Mouse (Mus musculus): Measurements from ENCODE around the gene Ino80.
"Not testable (repeated sequence)": the region's sequence is repeated elsewhere in the genome, so short reads cannot be mapped to it uniquely, and the experiment has no call there.

Gene Ino80

DNA sequence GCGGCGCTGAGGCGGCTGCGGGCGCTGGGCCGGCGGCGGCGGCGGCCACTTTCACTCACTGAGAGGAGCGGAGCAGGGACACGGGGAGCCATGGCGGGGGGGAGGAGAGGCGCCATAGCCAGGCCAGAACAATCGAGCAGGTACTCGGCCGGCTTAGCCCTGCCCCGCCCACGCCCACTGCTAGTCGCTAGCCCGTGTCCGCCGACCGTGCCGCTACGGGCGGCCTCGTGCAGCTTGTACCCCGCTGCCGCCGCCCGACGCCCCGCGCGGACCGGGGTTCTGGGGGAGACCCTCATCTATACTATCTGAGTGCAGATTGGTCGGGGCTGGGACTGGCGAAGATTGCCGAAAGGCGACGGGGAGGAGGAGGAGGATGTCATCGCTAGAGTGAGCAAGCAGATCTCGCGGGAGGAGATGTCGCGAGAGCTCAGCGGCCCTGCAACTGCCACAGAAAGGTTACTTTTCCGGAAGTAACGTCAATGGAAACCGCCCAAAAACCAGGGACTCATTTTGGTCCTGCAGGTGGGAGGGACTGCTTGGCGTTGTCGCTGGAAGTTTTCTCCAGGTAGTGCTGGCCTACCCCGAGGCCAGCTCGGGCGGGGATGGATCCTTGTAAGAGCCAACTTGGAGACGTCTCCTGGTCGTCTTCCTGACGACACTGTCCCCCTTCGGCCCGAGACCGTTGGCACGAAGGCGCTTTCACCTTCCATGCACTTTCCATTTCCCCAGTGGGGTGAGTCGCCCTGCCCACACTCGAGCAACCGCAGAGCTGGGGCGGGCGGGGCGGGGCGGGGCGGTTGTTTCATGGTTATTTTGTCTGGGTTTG, at the start of gene Ino80:
Gene Ino80, minus strand, starts transcription at position 117 of the 826 bp plus-strand sequence.
- peak; percentile 98 to 99 for DNase-seq (ENCODE audit: low spot score in 2 of 2)

DNA sequence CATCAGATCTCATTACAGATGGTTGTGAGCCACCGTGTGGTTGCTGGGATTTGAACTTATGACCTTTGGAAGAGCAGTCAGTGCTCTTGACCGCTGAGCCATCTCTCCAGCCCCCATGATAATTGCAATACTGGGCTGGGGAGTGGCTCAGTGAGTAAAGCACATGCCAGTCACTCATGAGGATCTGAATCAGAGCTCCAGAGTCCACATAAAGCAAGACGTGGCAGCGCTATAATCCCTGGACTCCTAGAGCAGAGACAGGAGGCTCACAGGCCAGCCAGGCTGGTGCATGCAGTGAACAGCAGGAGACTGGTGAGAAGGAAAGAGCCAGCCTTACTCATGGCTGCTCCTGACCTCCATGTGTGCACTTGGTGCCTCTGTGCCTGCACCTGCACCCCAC, 47.9 kb upstream of the Ino80 start:
- DNase-seq (ENCODE audit: low spot score in 2 of 2), result no peak

DNA sequence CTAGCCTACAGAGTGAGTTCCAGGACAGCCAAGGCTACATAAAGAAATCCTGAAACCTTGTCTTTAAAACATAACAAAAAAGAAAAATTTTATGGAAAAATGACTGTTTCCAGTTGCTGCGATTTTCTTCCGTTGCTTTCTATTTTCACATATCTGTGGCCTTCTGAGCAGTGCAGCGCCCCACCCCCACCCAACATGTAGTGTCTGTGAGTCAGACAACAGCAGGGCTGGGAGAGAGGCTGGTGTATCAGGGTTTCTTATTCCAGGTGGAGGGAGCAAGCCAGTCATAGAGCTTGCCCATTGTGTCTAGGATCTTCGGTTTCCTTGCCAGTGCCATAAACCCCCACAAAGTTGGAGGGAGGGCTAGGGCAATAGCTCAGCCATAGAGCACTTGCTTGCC, 46.3 kb upstream of the Ino80 start:
- DNase-seq (ENCODE audit: low spot score in 2 of 2), result no peak

DNA sequence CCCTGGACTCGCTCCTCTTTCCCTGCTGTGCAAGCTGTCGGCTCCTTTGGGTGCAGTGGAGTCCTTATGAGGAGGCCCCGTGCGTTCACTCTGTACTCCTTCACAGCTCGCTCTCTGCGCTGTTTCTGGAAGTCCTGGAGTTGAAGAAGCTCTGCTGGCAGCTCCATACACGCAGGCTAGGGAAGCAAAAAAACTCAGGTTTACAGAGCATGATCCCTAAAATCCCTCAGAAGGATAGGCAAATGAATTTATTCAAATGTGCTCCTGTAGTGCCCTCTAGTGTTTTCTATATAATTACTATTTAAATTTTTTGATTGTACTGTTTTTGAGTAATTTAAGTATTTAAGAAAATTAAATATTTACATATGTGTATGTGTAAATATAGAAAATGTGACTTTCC, 43.1 kb upstream of the Ino80 start:
- peak in 1 of 2 experiments; percentile 2 for DNase-seq (ENCODE audit: low spot score in 2 of 2)

DNA sequence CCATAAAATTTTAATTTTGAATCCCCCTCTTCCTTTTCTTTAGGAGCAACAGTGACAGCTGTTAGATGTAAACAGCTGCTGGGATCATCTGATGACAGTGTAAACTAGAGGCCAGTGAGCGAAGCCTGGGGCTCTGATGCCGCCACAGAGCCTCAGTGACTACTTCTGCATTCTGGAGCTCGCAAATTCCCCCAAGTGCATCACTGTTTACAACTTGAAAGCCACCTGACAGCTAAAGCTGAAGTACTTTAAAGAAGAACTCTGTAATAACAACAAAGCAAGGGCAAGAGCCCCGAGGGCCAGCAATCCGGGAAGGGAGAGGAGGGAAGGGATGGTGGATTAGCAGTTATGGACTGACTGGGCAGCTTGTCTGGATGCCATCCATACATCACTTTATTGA, 39.3 kb upstream of the Ino80 start:
- no peak for DNase-seq (ENCODE audit: low spot score in 2 of 2)

DNA sequence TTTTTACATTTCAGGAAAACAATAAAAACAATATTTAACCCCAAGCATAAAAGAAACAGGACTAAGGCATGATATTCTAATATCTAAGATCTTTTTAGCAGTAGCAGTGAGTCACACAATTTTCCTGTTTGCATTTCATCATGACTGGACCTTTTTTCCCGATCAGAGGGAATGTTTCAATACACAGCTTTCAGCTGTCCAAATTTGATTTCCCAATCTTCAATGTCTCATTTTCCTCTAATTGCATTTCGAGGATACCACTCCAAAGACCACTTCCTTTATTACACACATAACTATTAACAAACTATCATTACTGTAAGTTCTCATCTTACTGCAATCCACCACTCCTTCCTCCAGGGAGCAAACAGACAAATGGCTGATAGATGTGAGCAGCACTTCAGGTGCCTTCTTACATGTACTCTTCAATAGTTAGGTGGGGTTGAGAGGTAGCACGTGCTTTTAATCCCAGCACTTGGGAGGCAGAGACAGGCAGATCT, 36.6 kb upstream of the Ino80 start:
- no peak for DNase-seq (ENCODE audit: low spot score in 2 of 2)

DNA sequence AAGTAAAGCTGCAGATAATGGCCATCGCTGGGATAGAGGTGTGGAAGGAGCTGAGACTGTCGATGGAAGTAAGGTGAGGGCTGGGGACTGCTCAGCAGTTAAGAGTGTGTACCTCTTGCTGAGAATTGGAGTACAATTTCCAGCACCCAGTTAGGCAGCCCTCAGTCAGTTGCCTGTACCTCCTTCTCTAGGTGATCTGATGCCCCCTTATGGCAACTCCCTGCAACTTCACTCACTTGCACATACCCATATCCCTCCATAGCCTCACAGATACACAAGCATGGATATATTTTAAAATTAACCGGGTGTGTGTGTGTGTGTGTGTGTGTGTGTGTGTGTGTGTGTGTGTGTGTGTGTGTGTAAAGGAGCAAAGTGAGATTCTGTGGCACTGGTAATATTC, 34.8 kb upstream of the Ino80 start:
- DNase-seq (ENCODE audit: low spot score in 2 of 2), result no peak

DNA sequence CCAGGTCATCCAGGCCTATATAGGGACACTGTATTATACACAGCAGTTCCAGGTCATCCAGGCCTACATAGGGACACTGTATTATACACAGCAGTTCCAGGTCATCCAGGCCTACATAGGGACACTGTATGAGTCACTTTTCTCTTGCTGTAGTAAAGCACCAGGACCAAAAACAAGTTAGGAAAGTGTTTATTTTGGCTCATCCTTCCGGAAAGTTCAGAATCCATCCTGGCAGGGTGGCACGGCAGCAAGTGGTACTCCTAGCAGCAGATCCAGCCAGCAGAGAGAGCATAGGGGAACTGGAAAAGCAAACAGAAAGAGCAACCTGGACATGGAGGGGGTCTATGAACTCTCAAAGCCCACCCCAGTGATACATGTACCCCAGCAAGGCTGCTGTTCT, 33.4 kb upstream of the Ino80 start:
- no peak for DNase-seq (ENCODE audit: low spot score in 2 of 2)

DNA sequence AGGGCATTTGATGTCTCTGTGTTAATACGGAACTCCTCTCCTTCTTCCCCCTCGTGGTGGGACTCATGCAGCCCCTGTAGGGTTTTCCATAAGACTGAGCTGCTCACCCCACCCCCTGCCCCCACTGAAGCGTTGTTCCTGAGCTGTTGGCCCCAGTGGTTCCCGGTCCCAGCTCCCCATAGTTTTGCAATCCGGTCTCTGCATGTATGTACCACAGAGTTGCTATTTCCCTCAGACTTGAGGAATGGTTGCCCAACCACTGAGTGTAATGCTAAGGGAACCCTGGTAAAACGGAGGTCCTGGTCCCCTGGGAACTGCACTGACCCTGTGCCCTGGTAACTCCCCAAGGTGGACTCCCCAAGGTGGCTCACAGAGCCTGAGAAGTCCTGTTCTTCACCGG, 31.0 kb upstream of the Ino80 start:
- not testable (repeated sequence) for DNase-seq (ENCODE audit: low spot score in 2 of 2)

DNA sequence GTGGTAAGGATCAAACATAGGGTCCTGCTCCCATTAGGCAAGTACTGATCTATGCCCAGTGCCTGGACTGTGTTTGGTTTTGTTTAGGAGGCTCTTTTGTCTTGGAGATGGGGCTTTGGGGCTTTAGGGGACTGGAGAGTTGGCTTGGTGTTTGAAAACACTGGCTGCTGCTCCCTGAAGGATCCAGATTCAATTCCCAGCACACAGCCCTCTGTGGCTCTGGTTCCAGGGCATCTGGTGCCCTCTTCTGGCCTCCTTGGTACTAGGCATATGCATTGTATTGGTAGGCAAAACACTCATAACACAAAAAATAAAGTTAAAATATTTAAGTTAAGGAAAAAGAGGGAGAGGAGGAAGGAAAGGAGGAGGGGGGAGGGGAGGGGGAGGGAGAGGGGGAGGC, 29.6 kb upstream of the Ino80 start:
- DNase-seq (ENCODE audit: low spot score in 2 of 2), result no peak

DNA sequence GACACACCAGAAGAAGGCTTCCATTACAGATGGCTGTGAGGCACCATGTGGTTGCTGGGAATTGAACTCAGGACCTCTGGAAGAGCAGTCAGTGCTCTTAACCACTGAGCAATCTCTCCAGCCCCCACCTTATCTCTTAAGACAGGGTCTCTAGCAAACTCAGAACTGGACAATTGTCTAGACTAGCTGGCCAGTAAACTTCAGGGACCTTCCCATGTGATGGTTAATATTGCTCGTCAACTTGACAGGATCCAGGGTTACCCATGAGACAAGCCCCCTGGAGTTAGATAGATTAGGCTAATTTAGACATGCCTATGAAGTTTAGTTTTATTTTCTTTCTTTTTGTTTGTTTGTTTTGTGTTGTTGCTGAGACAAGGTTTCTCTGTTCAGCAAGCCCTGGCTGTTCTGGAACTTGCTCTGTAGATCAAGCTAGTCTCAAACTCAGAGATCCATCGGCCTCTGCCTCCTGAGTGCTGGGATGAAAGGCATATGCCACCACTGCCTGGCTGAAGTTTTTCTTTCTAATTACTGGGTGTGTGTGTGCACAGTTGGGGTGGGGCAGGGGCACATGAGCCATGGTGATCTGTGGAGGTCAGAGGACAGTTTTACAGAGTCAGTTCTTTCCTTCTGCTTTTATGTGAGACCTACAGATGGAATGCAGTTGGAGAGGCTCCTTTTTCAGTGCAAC, 23.6 kb upstream of the Ino80 start:
- DNase-seq (ENCODE audit: low spot score in 2 of 2), result no peak

DNA sequence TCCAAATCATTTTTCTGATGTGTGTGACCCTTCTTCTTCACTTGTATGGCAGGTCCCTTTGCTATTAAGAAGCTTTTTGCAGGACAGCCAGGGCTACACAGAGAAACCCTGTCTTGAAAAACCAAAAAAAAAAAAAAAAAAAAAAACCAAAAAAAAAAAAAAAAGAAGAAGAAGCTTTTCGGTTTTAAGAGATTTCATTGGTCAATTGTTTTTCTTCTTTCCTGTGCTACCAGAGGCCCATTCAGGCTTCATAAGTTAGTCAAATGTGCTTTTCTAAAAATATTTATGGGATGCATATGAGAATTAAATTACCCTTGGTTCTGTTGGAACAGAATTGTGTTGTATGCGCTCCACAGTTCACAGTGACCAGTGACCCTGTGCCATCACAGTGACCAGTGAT, 21.4 kb upstream of the Ino80 start:
- no peak for DNase-seq (ENCODE audit: low spot score in 2 of 2)

DNA sequence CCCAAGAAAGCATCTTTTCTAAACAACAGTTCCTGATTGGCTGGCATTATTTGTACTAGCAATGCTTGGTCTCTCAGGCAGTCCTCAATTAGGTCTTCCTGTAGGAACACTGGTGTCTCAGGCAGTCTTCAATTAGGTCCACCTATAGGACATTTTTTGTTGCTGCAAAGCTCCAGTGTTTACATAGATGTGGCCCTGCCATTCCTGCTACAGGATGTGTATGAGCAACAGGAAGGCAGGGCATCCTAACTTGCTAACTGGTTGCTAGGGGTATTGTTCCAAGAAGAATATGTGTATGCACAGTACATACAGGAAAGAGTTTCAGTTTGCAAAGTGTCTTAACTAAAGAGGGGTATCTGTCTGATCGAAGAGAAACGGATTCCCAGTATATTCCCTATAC, 18.6 kb upstream of the Ino80 start:
- no peak for DNase-seq (ENCODE audit: low spot score in 2 of 2)

DNA sequence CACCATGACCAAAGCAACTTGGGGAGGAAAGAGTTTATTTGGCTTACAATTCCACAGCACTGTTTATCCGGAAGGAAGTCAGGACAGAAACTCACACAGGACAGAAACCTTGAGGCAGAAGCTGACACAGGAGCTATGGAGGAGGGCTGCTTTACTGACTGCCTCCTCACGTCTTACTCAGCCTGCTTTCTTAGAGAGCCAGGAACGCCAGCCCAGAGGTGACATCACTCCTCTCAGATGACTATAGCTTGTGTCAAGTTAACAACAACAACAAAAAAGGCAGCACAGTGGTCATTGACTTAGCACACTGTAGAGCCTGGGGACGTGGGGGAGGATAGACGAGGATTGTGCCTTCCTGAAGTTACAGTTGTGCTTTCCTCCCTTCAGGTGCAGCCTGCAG, 14.5 kb upstream of the Ino80 start:
- DNase-seq (ENCODE audit: low spot score in 2 of 2), result no peak

DNA sequence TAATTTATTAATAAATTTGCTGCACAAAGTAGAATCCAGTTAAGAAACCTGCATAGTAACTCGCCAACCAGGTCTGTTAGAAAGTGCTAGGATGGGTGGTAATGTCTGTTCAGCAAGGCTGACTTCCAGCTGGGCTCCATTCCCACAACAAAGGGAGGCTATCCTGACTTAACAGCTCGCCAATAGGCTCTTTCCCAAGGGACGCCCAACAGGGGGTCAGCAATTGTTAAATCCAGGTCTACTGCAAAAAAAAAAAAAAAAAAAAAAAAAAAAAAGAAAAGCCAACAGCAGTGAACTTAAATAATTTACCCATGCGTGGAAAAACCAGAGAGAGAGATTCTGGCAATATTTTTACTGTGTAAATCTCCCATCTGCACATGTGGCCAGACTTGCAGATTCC, 9.0 kb upstream of the Ino80 start:
- no peak for DNase-seq (ENCODE audit: low spot score in 2 of 2)

DNA sequence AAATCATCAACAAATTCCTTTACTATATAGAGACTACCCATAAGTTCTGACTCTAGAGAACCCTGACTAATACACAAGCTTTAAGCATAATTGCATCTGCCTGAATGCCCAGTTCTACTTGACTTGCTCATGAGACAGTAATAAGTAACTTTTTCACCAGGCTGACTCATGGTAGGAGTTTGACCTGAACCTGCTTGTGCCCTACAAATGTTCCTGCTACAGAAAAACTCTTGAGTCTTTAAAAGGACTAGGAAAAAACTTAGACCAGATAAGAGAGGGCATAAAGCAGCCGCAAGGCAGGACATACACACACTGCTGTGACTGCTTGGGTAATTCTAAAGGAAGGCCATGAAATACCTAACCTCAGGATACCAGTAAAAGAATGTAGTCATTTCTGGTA, 4.8 kb upstream of the Ino80 start:
- DNase-seq (ENCODE audit: low spot score in 2 of 2), result no peak

DNA sequence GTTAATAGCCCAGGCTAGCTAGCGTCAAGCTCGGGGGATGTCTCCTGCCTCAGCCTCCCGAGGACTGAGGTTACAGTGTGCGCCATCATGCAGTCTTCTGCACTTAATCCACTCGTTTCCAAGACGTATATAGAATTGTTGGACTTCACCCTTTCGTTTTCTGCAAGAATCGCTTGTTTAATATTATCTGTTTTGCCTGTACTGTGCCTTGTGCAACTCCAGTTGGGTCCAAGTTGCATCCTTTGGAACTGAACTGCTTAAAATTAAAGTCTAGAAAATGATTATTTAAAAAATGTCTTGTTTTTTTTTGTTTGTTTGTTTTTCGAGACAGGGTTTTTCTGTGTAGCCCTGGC, 886 bp upstream of the Ino80 start:
- DNase-seq (ENCODE audit: low spot score in 2 of 2), result no peak

DNA sequence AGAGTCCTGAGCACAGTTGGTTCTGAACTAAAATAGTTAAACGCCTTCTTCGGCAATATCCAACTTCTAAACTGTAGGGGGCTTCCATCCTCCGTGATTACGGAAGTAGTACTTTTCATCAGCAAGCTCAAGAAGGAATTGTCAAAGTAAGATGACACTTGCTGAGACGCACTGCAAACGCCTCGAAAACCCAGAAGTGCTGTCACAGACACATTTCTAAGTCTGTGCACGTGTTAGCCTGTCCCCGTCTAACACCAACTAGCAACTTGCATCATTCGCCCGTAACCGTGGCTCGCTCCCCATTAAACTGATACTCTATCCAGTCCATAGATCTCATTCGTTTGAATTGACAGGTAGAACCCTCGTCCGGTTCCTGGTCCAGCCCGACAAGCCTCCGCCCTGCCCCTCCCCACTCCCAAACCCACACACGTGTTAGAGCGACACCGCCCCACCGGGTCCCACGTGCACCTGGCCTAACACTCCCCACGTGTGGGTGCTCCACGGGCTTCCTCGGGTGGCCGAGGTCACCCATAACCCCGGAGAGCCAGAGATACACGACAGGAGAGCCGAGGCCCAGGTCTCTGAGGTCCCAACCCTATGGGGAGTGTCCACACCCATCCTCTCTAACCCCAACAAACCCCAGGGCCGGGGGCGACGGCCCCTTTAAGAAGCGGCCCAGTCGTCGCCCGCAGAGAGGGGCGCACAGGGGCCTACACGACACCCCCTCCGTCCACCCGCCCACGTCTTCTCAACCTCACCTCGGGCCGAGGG, 681 bp downstream of the Ino80 start:
- peak; percentile 32 to 47 for DNase-seq (ENCODE audit: low spot score in 2 of 2)

DNA sequence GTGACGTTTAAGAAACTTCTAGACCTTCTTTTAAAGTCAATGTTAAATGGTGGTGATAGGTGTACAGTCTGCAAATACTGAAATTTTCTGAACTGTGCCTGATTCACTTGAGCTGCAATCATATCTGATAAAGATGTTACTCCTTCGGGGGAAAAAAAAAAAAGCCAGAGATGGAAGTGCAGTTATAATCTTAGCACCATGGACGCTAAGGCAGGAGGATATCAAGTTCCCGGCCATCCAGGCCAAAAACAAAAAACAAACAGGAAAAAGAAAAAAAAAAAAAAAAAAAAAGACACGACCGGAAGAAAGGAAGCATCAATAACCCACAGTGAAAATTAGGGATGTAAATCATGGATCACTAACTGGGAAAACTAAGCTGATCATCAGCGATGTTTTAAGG, 1.3 kb downstream of the Ino80 start:
- no peak for DNase-seq (ENCODE audit: low spot score in 2 of 2)

DNA sequence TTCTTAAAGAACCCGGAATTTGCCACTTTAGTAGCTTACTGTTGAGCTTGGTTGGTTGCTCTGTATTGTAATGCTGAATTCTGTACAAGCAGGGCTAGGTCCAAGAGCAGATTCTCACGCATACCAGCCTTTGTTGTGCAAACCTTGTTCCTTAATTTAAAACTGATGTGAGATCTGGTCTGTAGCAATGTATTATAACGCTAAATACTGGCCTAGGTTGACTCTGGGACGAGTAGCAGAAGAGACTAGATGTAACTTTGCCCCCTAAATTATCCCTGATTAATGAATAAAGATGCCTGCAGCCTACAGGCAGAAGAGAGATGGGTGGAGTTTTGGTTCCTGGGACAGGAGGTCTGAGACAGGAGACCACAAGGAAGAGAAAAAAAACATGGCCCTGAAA, 13.5 kb downstream of the Ino80 start:
- no peak for DNase-seq (ENCODE audit: low spot score in 2 of 2)

DNA sequence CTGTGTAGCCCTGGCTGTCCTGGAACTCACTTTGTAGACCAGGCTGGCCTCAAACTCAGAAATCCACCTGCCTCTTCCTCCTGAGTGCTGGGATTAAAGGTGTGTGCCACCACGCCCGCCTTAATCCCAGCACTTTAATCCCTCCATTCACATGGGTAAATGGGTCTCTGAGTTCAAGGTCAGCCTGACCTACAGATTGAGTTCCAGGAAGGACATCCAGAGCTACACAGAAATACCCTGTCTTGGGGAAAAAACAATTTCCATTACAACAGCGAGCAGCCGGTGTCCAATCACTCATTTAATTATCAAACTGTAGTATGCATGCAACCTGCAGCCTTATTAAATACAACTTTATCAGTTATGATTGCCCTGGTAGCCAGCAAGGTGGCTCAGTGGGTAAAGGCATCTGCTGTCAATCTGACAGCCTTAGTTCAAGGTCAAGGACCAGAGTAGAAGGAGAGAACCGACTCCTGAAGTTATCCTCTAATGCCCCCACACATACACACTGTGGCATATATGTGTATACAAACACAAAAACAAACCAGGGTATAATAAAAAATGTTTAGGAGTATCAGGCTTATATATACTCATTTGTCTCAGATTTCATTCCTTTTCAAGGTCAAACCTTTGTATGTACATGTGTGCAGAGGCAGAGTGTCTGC, 14.2 kb downstream of the Ino80 start:
- DNase-seq (ENCODE audit: low spot score in 2 of 2), result no peak

DNA sequence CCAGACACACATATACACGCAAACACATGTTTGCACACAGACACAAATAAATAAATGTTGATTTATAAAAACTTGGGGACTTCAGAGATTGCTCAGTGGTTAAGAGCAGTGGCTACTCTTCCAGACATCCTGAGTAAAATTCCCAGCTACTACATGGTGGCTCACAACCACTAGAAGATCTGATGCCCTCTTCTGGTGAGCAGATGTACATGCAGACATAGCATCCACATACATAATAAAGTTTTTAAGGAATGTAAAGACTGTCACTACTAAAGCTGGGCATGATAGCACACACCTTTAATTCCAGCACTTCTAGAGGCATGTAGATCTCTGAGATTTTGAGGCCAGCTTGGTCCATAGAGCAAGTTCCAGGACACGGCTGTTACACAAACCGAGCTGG, 16.5 kb downstream of the Ino80 start:
- DNase-seq (ENCODE audit: low spot score in 2 of 2), result no peak
